Mouse (Mus musculus): ENCODE measurements at regions not wholly inside any gene's neighbourhood (a gene's known extent, or its start where the extent isn't known, plus 50 kb on each side); places are given as distances from the start of the nearest gene placed in this dataset.

GRCm38 (mm10) chr4:7215048-7216030 lies 1023.5 kb downstream of the Car8 start:
- DNase-seq: no peak

- DNase-seq: no peak
Observed at GRCm38 (mm10) chr4:7206987-7207386, 1031.9 kb downstream of the Car8 start.

DNA sequence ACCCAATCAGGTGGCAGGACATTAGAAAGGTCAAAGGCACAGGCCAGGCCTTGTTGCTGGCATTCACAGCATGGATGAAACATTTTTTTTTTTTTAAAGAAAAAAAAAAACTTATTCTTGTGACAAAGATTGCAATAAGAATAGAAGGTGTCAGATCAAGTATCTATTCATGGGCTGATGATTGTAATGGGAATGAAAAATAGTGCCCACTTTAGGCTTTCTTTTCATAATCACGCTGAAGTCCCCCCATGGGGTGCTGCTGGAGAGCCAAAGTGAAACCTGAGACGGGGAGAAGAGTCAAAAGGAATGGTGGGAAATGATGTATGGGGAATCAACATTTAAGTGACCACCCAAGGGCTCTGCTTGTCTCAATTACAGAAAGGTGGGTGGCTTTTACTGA lies 1037.0 kb downstream of the Car8 start:
- no peak for DNase-seq

DNA sequence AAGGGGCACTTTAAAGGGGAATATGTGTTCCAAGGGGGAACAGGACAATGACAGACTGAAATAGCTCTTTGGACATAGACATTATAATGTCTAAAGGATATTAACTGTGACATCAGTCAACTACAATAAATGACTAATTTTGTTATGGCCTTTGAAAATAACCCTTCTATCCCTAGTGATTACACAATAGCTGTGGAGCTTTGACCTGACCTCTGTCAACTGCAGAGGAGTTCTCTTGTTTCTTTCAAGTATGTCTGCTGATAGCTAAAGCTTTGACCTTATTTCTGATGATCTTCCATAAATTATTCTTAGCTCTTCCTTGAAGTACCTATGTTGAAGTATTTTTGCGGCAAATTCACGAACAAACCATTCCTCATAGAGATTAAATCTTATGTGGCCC lies 1038.9 kb downstream of the Car8 start:
- DNase-seq: no peak

- no peak for DNase-seq
Observed at GRCm38 (mm10) chr4:7199052-7199451, 1039.8 kb downstream of the Car8 start.

- DNase-seq: no peak
Observed at GRCm38 (mm10) chr4:7196570-7196969, 1042.3 kb downstream of the Car8 start.

DNA sequence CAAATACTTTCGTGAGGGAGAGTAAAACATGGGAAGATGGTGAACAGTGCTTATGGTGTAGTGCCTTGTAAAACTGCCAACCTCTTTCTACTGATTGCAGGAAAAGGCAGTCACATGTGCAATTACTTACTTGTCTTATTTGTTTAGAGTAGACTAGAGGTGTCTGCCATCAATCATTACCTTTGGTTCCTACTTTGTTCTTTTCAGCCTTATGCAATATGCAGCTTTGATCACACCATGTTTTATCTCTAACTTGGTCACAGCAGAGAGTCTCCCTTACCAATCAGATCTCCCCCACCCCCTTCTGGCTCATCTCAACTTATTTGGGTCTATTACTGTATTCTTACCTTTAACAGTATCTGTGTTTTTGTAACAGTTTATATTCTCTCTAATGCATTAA lies 1043.2 kb downstream of the Car8 start:
- no peak for DNase-seq

DNA sequence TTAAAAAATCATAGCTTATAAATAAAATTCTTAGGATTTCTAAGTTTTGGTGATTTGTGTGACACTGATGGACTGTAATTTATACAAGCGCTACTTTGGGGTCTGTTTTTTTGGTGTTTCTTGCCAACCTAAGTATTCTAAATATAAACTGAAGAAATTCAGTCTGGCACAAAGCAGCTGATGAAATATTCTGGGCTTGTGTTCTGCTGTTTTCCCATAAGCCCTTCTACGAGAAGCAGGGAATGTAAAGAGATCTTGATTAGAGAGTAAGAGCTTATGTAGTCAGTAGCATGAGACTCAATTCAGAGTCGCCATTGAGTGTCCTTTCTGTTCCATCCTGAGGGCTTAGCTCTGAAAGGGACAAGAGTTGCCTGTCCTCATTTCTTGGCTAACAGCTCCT lies 1046.9 kb downstream of the Car8 start:
- DNase-seq: no peak

- DNase-seq: no peak
Observed at GRCm38 (mm10) chr4:7191228-7191627, 1047.6 kb downstream of the Car8 start.

DNA sequence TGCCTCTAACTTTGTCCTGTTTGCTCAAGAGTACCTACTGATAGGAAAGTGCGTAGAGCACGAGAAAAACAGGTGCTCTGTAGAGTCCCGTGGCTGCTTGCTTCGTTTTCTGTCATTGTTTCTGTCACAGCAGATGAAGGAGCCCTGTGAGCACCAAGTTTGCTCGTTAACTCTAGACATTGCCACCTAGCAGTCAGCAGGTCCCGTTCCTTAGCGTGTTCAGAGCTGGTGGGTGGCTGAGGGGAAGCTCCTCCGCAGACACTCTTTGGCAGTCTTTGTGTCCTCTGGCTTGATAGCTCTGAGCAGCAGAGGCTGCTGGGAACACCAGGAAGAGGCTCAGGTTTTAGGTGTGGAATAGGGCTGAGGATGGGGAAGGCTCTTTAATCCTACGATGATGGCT lies 1063.8 kb downstream of the Car8 start:
- DNase-seq: no peak

DNA sequence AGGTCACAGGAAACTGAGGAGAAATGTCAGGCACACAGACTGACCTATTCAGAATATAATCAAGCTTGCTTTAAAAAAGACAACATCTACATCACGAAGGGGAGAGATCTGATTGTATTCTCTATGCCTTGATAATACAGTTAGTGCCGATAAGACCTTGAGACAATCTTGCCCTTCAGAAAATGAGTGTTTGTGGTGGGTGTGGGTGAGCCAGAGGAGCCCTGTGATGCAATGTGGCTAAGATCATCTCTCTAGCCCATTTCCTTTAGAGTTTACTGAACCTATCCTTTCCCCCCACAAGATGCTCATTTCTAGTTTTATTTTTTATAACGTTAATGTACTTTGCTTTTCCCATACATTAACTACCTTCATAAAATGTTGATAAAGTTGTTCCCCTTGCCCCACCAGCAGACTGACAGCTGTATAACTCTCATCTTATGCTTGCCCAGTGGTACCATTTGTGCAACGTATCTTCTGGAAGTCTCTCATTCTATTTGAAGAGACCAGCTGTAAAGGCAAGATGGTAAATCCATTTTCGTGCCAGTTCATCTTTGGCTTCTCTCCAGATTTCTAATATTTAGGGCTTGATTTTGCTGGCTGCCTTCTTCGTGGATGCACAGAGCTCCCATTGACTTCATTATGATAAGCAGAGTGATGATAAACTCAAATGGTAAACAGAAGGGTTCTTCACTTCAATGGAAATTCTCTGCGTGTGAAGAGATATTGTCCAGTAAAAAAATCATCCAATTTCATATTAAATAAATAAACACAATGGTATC lies 1066.1 kb downstream of the Car8 start:
- DNase-seq: no peak

DNA sequence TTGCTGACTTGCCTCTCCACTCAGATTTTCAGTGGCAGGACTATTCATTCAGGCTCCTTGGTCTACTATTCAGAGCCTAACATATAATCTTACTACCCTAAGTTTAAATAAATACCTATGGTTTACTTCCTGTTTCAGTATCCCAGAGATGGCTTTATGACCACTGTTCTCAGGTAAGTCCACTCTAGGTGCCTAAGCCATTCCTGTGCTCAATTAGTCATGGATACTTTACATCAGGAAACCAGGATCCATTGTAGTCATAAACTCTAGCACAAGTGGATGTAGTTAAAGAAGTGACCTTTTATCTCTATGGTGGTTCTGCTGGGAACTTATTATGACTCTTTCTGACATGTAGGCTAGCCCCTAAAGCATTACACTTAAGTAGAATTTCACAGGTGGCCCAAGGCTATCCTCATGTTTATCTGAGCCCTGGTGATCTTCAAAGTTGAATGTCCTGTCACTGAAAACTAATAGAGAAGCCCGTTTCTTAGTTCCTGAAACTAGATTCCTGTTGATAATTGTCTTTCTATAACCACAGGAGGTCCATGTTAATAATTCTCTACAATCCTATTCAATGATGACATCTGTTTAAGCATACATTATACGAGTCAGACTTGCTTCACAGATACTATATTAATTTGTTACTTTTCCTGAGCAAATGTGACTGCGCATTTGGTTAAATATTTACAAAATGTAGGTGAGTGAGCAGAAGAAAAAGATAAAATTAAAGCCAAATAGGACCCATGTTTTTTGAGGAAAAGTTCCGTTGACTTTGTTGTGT lies 1067.0 kb downstream of the Car8 start:
- DNase-seq: no peak

- DNase-seq: no peak
Observed at GRCm38 (mm10) chr4:7161411-7161810, 1077.4 kb downstream of the Car8 start.

DNA sequence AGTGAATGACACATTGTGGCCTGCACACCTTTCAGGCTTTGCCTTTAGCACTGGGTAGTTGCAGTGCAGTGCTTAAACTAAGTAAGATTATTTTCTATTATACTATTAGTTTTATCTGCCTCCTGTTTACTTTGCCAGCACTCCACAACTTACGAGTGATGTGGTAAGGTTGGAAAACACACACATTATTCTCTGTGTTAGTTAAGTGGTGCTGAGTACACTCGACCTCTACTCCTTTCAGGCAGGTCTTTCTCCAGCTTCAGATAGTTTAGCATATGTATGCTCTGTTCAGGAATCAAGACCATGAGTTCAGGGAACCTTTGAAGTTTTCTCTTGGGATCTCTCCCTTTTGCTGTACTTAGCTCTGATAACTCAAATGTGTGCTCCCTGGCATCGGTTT lies 1081.0 kb downstream of the Car8 start:
- no peak for DNase-seq

DNA sequence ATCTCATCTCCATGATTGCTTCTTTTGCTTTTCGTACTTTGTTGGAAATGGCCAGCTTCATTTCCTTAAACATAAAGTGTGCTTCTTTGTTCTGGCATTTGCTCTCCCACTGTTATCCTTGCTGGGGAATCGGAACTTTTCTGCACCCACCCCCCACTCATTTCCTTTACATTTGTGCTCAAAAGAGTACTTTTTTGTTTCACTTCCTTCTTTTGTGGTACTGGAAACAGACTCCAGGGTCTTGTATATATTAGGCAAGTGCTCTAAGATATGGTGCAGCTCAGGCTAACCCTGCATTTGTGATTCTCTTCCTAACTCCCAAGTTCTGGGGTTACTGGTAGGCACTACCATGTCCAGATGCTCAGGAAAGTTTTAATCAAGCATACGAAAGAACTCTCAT lies 1084.6 kb downstream of the Car8 start:
- DNase-seq: no peak

DNA sequence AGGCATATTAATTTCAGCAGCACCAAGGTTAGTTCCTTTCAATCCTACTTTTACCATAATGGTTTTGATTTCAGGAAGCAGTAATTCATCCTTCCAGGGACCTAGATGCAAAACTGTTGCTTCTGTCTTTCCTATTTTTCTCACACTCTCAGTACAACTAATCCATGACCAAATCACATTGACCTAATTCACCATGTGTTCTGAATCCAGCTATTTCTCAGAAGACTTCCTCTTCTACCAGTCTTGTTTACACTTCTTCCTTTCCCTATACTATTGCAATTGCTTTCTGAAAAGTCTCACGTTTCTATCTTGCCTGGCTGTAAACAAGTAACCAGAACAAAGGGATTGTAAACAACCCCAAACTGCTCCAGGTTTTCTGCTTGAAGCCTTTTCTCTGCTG lies 1085.0 kb downstream of the Car8 start:
- no peak for DNase-seq

GRCm38 (mm10) chr4:7145756-7146155 lies 1093.1 kb downstream of the Car8 start:
- no peak for DNase-seq

- no peak for DNase-seq
Observed at GRCm38 (mm10) chr4:7144215-7144614, 1094.6 kb downstream of the Car8 start.

- DNase-seq: no peak
Observed at GRCm38 (mm10) chr4:7143676-7144075, 1095.2 kb downstream of the Car8 start.

DNA sequence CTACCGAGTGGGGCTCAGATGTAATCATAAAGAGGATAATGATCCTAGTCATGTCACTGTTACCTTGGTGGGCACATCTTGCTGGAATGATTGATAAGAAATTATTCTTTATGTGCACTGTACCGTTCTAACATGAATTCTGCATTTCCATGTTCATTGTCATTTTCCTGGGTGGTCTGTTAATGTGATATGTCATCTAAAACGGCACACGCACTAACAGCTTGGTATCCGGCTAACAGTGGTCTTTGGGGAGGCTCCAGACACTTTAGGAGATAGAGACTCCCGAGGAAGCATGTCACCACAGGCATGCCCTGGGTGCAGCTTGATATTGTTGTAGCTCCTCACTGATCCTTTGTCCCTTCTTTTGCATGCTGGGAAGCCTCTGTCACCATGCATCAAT lies 1096.1 kb downstream of the Car8 start:
- DNase-seq: no peak

DNA sequence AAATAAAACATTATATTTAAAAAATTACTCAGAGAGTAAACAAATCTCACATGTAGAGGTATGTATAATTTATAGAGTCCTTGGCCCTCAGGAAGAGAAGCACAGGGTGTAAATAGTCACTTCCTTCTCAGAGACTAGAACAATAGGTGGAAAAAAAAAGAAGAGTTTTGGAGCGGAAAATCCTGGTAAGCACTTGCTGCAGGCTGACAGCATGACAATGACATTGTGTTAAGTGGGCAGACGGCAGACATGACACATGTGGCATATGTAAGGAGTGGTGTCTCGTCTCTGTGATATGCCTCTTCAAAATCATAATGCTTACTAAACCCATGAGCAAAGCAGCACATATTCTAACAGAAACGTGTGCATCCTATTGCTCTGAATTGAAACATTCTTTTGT lies 1126.7 kb downstream of the Car8 start:
- DNase-seq: no peak

- no peak for DNase-seq
Observed at GRCm38 (mm10) chr4:7092957-7093356, 1145.9 kb downstream of the Car8 start.

- no peak for DNase-seq
Observed at GRCm38 (mm10) chr4:7091201-7091814, 1147.5 kb downstream of the Car8 start.

Measured in cerebellum, adult 8-10 months (tissue).